Mouse (Mus musculus) embryonic facial prominence, embryonic 11.5 days (tissue): Measurements from ENCODE around the gene Agap2. TPM values are rescaled to one million over a fixed set of nuclear protein-coding genes. Genes with fewer than 3 reads are reported as not detected.

Experiments used
- ATAC-seq: fragments of 200-750 bp; cut with Nextera tagmentation; replicated peaks from 2 replicates; pipeline ENCODE4 v1.8.0; 2017; ENCODE audit warnings: low read depth; ENCODE audit not compliant: insufficient number of reproducible peaks, low FRiP score, low TSS enrichment
- DNase-seq: peaks from one replicate; pipeline ENCODE4 v3.0.0-alpha.2; 2015; ENCODE audit warnings: low spot score
- H3K27ac ChIP-seq: fragments of 300-500 bp; sonication (generic); replicated peaks from 2 replicates; pipeline ENCODE4 v1.5.1; 2014; ENCODE audit warnings: mild to moderate bottlenecking, low read depth, low read length, control low read depth
- H3K27me3 ChIP-seq: fragments of 300-500 bp; sonication (generic); 2 replicates; pipeline ENCODE4 v1.6.1; 2014; ENCODE audit warnings: mild to moderate bottlenecking, low read length, moderate library complexity, mixed read lengths; ENCODE audit not compliant: control insufficient read depth, insufficient read depth
- H3K36me3 ChIP-seq: fragments of 300-500 bp; sonication (generic); replicated peaks from 2 replicates; pipeline ENCODE4 v1.6.1; 2014; ENCODE audit warnings: low read depth, mild to moderate bottlenecking, low read length, moderate library complexity, mixed read lengths; ENCODE audit not compliant: control insufficient read depth, insufficient read depth
- H3K4me1 ChIP-seq: fragments of 300-500 bp; sonication (generic); 2 replicates; pipeline ENCODE4 v1.6.1; 2014; ENCODE audit warnings: low read length, mixed read lengths; ENCODE audit not compliant: control insufficient read depth, insufficient read depth
- H3K4me2 ChIP-seq: fragments of 300-500 bp; sonication (generic); 2 replicates; pipeline ENCODE4 v1.6.1; 2014; ENCODE audit warnings: low read depth, mild to moderate bottlenecking, control low read depth, low read length, moderate library complexity
- H3K4me3 ChIP-seq: fragments of 300-500 bp; sonication (generic); 2 replicates; pipeline ENCODE4 v1.5.1; 2014; ENCODE audit warnings: low read depth, low read length, control low read depth
- H3K9ac ChIP-seq: fragments of 300-500 bp; sonication (generic); replicated peaks from 2 replicates; pipeline ENCODE4 v1.6.1; 2014; ENCODE audit warnings: mild to moderate bottlenecking, control low read depth, low read length
- H3K9me3 ChIP-seq: fragments of 300-500 bp; sonication (generic); replicated peaks from 2 replicates; pipeline ENCODE4 v1.6.1; 2016; ENCODE audit warnings: mild to moderate bottlenecking, low read length, inconsistent platforms, mixed read lengths; ENCODE audit not compliant: control insufficient read depth
- WGBS: fragments of 180-500 bp; shearing (Covaris S2); extraction: QIAGEN DNeasy Blood & Tissue Kit; methylation state at CpG from one replicate; pipeline ENCODE4 v1.1.7; 2014; 5-methylcytosine and 5-hydroxymethylcytosine counted together
- polyA plus RNA-seq: library from polyadenylated mRNA; unstranded; fragments of >200 nt; fragmentation: Nextera tagmentation; extraction: Ambion mirVana; gene quantifications from 2 replicates; pipeline ENCODE4 v1.2.1, GENCODE M21; 2014

Gene Agap2
- polyA plus RNA-seq, 1 experiment from 2014 or later = 0.80 TPM

- WGBS = 95% methylated on average over 1 of the region's 1 CpGs
- Histone ChIP-seq H3K27ac (no peak overlapping the region), H3K4me3 (no peak overlapping the region), H3K9ac (no peak overlapping the region), H3K27me3 (peaks cover 7% of the 10 kb centered on the region), H3K9me3 (no peaks in the 10 kb centered on the region), H3K4me2 (no peak overlapping the region), H3K36me3 (no peaks in the 10 kb centered on the region), H3K4me1 (peaks cover 2% of the 10 kb centered on the region; the same call in 1 of the 2 replicates)
- ATAC-seq (no peak), DNase-seq (no peak)
Measured at GRCm38 (mm10) chr10:127073981-127074380, 1.1 kb upstream of the Agap2 start.

- Histone ChIP-seq H3K4me2 (no peak overlapping the region), H3K36me3 (no peaks in the 10 kb centered on the region), H3K27ac (no peak overlapping the region), H3K4me3 (no peak overlapping the region), H3K27me3 (peaks cover 23% of the 10 kb centered on the region), H3K4me1 (peaks cover 4% of the 10 kb centered on the region), H3K9ac (no peak overlapping the region), H3K9me3 (no peaks in the 10 kb centered on the region)
- no peak for DNase-seq
- 77% methylated on average over 8 of the region's 8 CpGs for WGBS
- no peak for ATAC-seq
Measured at GRCm38 (mm10) chr10:127075651-127076050, 567 bp downstream of the Agap2 start.

GRCm38 (mm10) chr10:127076082-127076481 lies 998 bp downstream of the Agap2 start:
- Histone ChIP-seq H3K9ac (no peak overlapping the region), H3K27ac (no peak overlapping the region), H3K27me3 (peaks cover 28% of the 10 kb centered on the region), H3K4me1 (peaks cover 7% of the 10 kb centered on the region), H3K36me3 (no peaks in the 10 kb centered on the region), H3K4me2 (no peak overlapping the region), H3K4me3 (no peak overlapping the region), H3K9me3 (no peaks in the 10 kb centered on the region)
- ATAC-seq (no peak), DNase-seq (no peak)
- WGBS = 50% methylated on average over 4 of the region's 4 CpGs

GRCm38 (mm10) chr10:127077515-127077914 lies 2.4 kb downstream of the Agap2 start:
- Histone ChIP-seq H3K4me2 (no peak overlapping the region), H3K27ac (no peak overlapping the region), H3K27me3 (peaks cover 41% of the 10 kb centered on the region), H3K4me1 (peaks cover 13% of the 10 kb centered on the region), H3K9ac (peak overlapping the region; percentile 22; the same call in 1 of the 2 replicates), H3K9me3 (no peaks in the 10 kb centered on the region), H3K4me3 (no peak overlapping the region), H3K36me3 (no peaks in the 10 kb centered on the region)
- DNase-seq (no peak), ATAC-seq (no peak)
- WGBS = 8% methylated on average over 10 of the region's 10 CpGs

GRCm38 (mm10) chr10:127078001-127078676 lies 3.1 kb downstream of the Agap2 start:
- no peak for DNase-seq
- Histone ChIP-seq H3K27ac (no peak overlapping the region), H3K9ac (no peak overlapping the region), H3K4me1 (peaks cover 13% of the 10 kb centered on the region), H3K27me3 (peaks cover 47% of the 10 kb centered on the region), H3K9me3 (no peaks in the 10 kb centered on the region), H3K4me3 (peak overlapping the region; percentile 63), H3K36me3 (no peaks in the 10 kb centered on the region), H3K4me2 (peak overlapping the region; percentile 98)
- ATAC-seq = peak; percentile 27; the same call in 1 of the 2 replicates
- WGBS = 2% methylated on average over 11 of the region's 12 CpGs

- peaks cover 13% of the 10 kb centered on the region for H3K4me1 ChIP-seq
- DNase-seq (peak; percentile 79), ATAC-seq (peak; percentile 27)
- no peak overlapping the region for H3K27ac ChIP-seq
- H3K9ac ChIP-seq = peak overlapping the region; percentile 50
- peak overlapping the region; percentile 98 for H3K4me2 ChIP-seq
- peak overlapping the region; percentile 63 for H3K4me3 ChIP-seq
- H3K9me3 ChIP-seq = no peaks in the 10 kb centered on the region
- under 1% methylated on average over 43 of the region's 49 CpGs for WGBS
- peaks cover 52% of the 10 kb centered on the region for H3K27me3 ChIP-seq
- H3K36me3 ChIP-seq = no peaks in the 10 kb centered on the region
Measured at GRCm38 (mm10) chr10:127078677-127079575, 3.8 kb downstream of the Agap2 start.

GRCm38 (mm10) chr10:127079665-127080391 lies 4.7 kb downstream of the Agap2 start:
- Histone ChIP-seq H3K27me3 (peaks cover 52% of the 10 kb centered on the region), H3K27ac (no peak overlapping the region), H3K4me2 (peak overlapping the region; percentile 98), H3K9me3 (no peaks in the 10 kb centered on the region), H3K4me3 (peak overlapping the region; percentile 63), H3K9ac (peak overlapping the region; percentile 50), H3K4me1 (peaks cover 13% of the 10 kb centered on the region), H3K36me3 (no peaks in the 10 kb centered on the region)
- DNase-seq (no peak), ATAC-seq (peak; percentile 10; the same call in 1 of the 2 replicates)
- 2% methylated on average over 66 of the region's 70 CpGs for WGBS
